Mouse (Mus musculus): ENCODE measurements around the gene Tspan14.

- TF ChIP-seq CTCF (IDR thresholded peaks at IDR 0.05) (peak; percentile 56), EP300 (IDR thresholded peaks at IDR 0.05) (peak; percentile 69)
Measured at GRCm38 (mm10) chr14:40956252-40957146, 10.1 kb downstream of the Tspan14 start.
